Mouse (Mus musculus): ENCODE data around the gene Uvrag. TPM values are rescaled to one million over a fixed set of nuclear protein-coding genes. Genes with fewer than 3 reads are reported as not detected.
A peak's percentile ranks its signal among the peaks of the same experiment; 100 is the strongest.

The Uvrag gene
- total RNA-seq, 2 experiments from 2014 or later: 45.6 to 49.9 TPM

GRCm38 (mm10) chr7:98857094-98857493 is 283.8 kb downstream of the Uvrag start:
- DNase-seq (ENCODE audit: low spot score in 2 of 2): no peak

GRCm38 (mm10) chr7:98856128-98856527 is 284.8 kb downstream of the Uvrag start:
- no peak for DNase-seq (ENCODE audit: low spot score in 2 of 2)

- DNase-seq (ENCODE audit: low spot score in 2 of 2): no peak
These were observed 285.6 kb downstream of the Uvrag start for GRCm38 (mm10) chr7:98855388-98855787.

- no peak for DNase-seq (ENCODE audit: low spot score in 2 of 2)
These were observed 287.1 kb downstream of the Uvrag start for GRCm38 (mm10) chr7:98853806-98854205.

GRCm38 (mm10) chr7:98852950-98853650 is 287.8 kb downstream of the Uvrag start:
- no peak for DNase-seq (ENCODE audit: low spot score in 2 of 2)

GRCm38 (mm10) chr7:98851220-98851619 is 289.7 kb downstream of the Uvrag start:
- DNase-seq (ENCODE audit: low spot score in 2 of 2): no peak

- no peak for DNase-seq (ENCODE audit: low spot score in 2 of 2)
These were observed 290.6 kb downstream of the Uvrag start for GRCm38 (mm10) chr7:98850388-98850787.

GRCm38 (mm10) chr7:98848899-98849640 is 291.9 kb downstream of the Uvrag start:
- DNase-seq (ENCODE audit: low spot score in 2 of 2): no peak

GRCm38 (mm10) chr7:98843649-98844048 is 297.3 kb downstream of the Uvrag start:
- no peak for DNase-seq (ENCODE audit: low spot score in 2 of 2)

- no peak for DNase-seq (ENCODE audit: low spot score in 2 of 2)
These were observed 297.9 kb downstream of the Uvrag start for GRCm38 (mm10) chr7:98842997-98843396.

GRCm38 (mm10) chr7:98841802-98842201 is 299.1 kb downstream of the Uvrag start:
- no peak for DNase-seq (ENCODE audit: low spot score in 2 of 2)

GRCm38 (mm10) chr7:98840771-98841170 is 300.2 kb downstream of the Uvrag start:
- no peak for DNase-seq (ENCODE audit: low spot score in 2 of 2)

- DNase-seq (ENCODE audit: low spot score in 2 of 2): no peak
These were observed 301.6 kb downstream of the Uvrag start for GRCm38 (mm10) chr7:98839312-98839711.

- DNase-seq (ENCODE audit: low spot score in 2 of 2): no peak
These were observed 302.2 kb downstream of the Uvrag start for GRCm38 (mm10) chr7:98838729-98839141.

GRCm38 (mm10) chr7:98837901-98838300 is 303.0 kb downstream of the Uvrag start:
- peak; percentile 67 to 86 for DNase-seq (ENCODE audit: low spot score in 2 of 2)

- DNase-seq (ENCODE audit: low spot score in 2 of 2): peak in 1 of 2 experiments; percentile 44
These were observed 304.3 kb downstream of the Uvrag start for GRCm38 (mm10) chr7:98836646-98837045.

GRCm38 (mm10) chr7:98835519-98836441 is 305.2 kb downstream of the Uvrag start:
- no peak for DNase-seq (ENCODE audit: low spot score in 2 of 2)

Data from layer of hippocampus, adult 18-20 months (tissue).